Mouse (Mus musculus) bone marrow, adult 2 months (tissue): Measurements from ENCODE around the gene Pnpla8. TPM values are rescaled to one million over a fixed set of nuclear protein-coding genes. Genes with fewer than 3 reads are reported as not detected.

Experiments
- H3K27ac ChIP-seq: fragments of 200-500 bp; 2 replicates; pipeline ENCODE4 v1.5.1; 2012; ENCODE audit warnings: low read depth, mild to moderate bottlenecking, control low read depth, inconsistent platforms, low read length; ENCODE audit not compliant: control insufficient read depth, poor library complexity, insufficient read depth
- H3K4me1 ChIP-seq: fragments of 200-500 bp; 2 replicates; pipeline ENCODE4 v1.6.1; 2011; ENCODE audit warnings: low read length; ENCODE audit not compliant: control insufficient read depth, insufficient read depth
- H3K4me3 ChIP-seq: fragments of 200-500 bp; replicated peaks from 2 replicates; pipeline ENCODE3; 2011; ENCODE audit warnings: mild to moderate bottlenecking, low read depth, low read length, control low read depth; ENCODE audit not compliant: control insufficient read depth
- CTCF ChIP-seq: fragments of 200-500 bp; IDR thresholded peaks from 2 replicates; pipeline ENCODE4 v1.5.1; 2011; ENCODE audit warnings: low read length, control low read depth; ENCODE audit not compliant: control insufficient read depth, insufficient read depth
- POLR2A ChIP-seq: fragments of 200-500 bp; IDR thresholded peaks from 2 replicates; pipeline ENCODE4 v1.6.1; 2011; ENCODE audit warnings: low read depth, mild to moderate bottlenecking, control low read depth, low read length, borderline replicate concordance; ENCODE audit not compliant: control insufficient read depth
- WGBS: fragments of 180-500 bp; shearing (Covaris S2); methylation state at CpG from one replicate; pipeline ENCODE4 v1.1.7; 2018; 5-methylcytosine and 5-hydroxymethylcytosine counted together
- polyA plus RNA-seq: library from polyadenylated mRNA; stranded (reverse); fragments of >200 nt; gene quantifications from 2 replicates; pipeline ENCODE4 v1.2.4, GENCODE M21; 2011; ENCODE audit warnings: low replicate concordance; ENCODE audit not compliant: missing spikeins, insufficient read depth, insufficient read length

Gene Pnpla8
- polyA plus RNA-seq, 1 experiment: 8.9 TPM

DNA sequence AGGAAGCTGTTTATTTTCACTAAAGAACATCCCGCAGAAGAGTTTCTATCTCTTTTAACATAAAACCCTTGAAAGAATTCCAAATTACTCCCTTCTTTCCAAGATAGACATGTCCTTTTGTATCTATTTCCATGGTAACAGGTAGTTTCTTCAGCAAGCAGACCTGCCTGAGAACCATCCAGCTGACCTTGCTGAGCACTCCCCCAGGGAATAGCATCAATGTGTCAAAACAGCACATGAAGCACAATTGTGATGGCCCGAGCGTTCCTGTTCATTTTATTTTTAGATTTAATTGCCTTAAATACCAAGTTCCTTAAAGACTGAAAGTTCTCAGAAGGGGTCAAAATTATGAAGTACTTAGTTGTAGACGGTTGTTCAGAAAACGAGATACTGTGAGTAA is 124.1 kb downstream of the Pnpla8 start:
- TF ChIP-seq POLR2A (no peak), CTCF (no peak)
- 69% methylated on average over 5 of the region's 5 CpGs for WGBS

DNA sequence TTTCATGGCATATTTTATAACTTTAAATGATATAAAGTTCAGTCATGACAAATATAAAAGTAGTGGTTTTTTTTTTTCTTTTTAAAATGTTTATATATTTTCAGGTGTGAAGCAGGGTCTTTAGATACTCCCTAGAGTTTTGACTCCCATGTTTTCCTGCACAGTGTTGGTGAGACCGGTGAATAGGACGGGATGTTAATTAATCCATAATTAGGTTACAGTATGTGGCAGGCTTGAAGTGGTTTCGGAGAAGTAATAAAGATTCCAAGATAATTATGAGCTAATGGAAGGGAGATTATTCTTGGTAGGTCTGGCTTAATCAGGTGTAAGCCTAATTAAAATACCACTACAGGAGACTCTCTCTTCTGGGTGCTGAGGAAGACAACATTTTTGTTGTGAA is 125.0 kb downstream of the Pnpla8 start:
- H3K27ac ChIP-seq: no peak overlapping the region
- H3K4me3 ChIP-seq: no peak overlapping the region
- TF ChIP-seq CTCF (no peak), POLR2A (no peak)
- no peaks in the 10 kb centered on the region for H3K4me1 ChIP-seq
- 84% methylated on average over 3 of the region's 3 CpGs for WGBS

More for the DNA sequence above, 124.1 kb downstream of the Pnpla8 start:
- Histone ChIP-seq H3K27ac (no peak overlapping the region), H3K4me1 (no peaks in the 10 kb centered on the region), H3K4me3 (no peak overlapping the region)

DNA sequence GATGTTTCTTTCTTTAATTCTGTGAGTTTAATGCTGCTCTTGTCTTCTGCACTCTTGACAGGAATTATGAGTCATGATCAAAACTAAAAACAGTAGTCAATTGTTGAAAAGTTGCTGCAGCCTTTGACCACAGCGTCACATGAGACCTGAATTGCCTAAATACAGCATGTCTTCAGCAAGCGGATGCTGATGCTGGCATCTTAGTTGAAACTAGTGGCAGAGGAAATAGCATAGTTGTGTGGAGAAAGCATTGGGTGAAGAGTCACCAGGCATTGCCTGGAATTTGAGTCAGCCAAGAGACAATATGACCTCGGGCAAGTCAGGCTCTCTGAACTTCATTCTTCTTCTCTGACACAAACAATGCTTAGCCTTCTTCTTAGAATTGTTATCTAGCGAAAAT is 133.9 kb downstream of the Pnpla8 start:
- TF ChIP-seq CTCF (no peak), POLR2A (no peak)
- H3K4me1 ChIP-seq: no peaks in the 10 kb centered on the region
- 76% methylated on average over 4 of the region's 4 CpGs for WGBS
- no peak overlapping the region for H3K4me3 ChIP-seq
- no peak overlapping the region for H3K27ac ChIP-seq

DNA sequence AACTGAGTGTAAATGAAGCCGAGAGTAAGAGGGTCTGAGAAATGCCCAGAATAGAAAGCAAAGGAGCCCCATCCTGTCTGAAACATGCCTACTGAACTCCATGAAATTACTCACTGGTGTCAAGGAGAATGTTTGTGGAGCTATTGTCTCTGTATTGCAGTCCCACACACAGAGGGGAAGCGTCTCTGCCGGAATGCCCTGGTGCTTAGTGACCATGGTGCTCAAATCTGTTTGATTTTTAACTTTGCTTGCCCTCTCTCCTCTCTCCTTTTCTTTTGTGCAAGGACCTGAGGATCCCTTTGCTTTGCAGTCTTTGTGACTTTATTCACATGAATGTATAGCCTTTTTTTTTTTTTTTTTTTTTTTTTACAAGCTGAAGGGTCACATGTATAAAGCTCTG is 136.3 kb downstream of the Pnpla8 start:
- H3K27ac ChIP-seq: no peak overlapping the region
- H3K4me1 ChIP-seq: no peaks in the 10 kb centered on the region
- no peak overlapping the region for H3K4me3 ChIP-seq
- TF ChIP-seq CTCF: no peak
- no peak for TF ChIP-seq POLR2A
- WGBS: 57% methylated on average over 3 of the region's 3 CpGs

DNA sequence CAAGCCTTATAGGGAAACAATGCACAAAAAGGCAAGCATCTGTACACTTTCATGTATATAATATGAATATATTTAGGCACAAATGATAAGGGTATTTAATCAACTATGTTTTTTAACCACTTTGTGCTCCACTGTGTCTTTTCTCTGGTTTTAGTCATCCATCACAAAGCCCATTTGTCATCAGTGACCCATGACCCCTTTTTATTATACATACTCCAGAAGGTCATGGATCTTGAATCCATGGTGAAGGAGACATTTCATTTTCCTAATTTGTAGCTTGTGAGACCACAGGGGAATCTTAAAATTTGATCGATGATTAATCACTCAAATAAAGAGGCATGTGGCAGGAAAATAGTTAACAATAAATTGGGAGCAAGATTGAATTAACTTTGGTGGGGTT is 136.7 kb downstream of the Pnpla8 start:
- TF ChIP-seq POLR2A (no peak), CTCF (no peak)
- no peaks in the 10 kb centered on the region for H3K4me1 ChIP-seq
- no peak overlapping the region for H3K27ac ChIP-seq
- WGBS: 95% methylated on average over 1 of the region's 1 CpGs
- no peak overlapping the region for H3K4me3 ChIP-seq

DNA sequence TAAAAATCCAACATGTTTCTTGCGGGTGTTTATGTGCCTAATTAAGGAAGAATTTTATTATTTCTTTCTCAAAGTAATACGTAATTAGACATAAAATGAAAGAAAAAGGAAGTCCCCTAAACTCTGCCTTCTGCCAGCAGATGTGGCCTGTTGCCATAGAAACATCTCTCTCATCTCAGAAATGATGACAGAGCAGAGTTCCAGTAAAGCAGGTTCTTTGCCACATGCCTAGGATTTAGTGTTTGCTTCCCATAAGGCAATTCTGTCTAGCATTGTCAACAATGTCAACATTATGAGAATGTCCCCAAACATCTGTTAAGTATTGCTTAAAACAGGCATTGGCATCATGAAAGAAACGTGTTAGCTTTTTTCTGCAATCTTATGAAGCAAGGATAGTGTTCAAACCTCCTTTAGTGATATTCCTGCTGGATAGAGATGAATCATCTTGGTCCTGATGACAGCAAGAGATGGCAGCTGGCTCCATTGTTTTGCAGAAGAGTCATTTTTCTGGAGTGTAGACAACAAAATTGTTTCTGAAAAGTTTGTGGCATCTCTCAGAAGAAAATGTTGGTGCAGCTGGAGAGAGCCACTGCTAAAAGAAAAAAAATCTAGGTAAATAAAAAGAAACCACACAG is 150.0 kb downstream of the Pnpla8 start:
- 26% methylated on average over 3 of the region's 3 CpGs for WGBS
- H3K4me1 ChIP-seq: no peaks in the 10 kb centered on the region

More for the DNA sequence above, 150.0 kb downstream of the Pnpla8 start:
- no peak overlapping the region for H3K4me3 ChIP-seq
- no peak overlapping the region for H3K27ac ChIP-seq
- TF ChIP-seq CTCF (no peak), POLR2A (no peak)

Other genes starting within 250 kb of the Pnpla8 start
- gene Dnajb9, start 11.0 kb upstream of the Pnpla8 start, polyA plus RNA-seq: 3.1 and 9.4 TPM in 2 replicates
- gene Nrcam, start 107.5 kb downstream of the Pnpla8 start, polyA plus RNA-seq: 0.32 TPM in 1 of 2 replicates, not detected in the other